Mouse (Mus musculus) MEL (cell line): ENCODE measurements around the gene Arid1b. TPM values are rescaled to one million over a fixed set of nuclear protein-coding genes. Genes with fewer than 3 reads are reported as not detected.

ENCODE experiments used
- DNase-seq: peaks from one replicate; pipeline ENCODE4 v3.0.0; 2011; ENCODE audit warnings: low read depth, low spot score
- H3K27ac ChIP-seq: 2 replicates; pipeline ENCODE4 v1.5.1; 2012; ENCODE audit warnings: low read depth, mild to moderate bottlenecking, control low read depth, low read length, moderate library complexity; ENCODE audit not compliant: control insufficient read depth
- H3K27me3 ChIP-seq, 2 experiments: fragments of 150-350 bp in 1 of 2; sonication (generic) in 1 of 2; 2 replicates each; pipeline ENCODE4 v1.6.1; 2012; ENCODE audit warnings: low read length in 2 of 2, mild to moderate bottlenecking in 2 of 2, improper control_type of control experiment in 1 of 2, moderate library complexity in 1 of 2; ENCODE audit not compliant: insufficient read depth in 2 of 2, control insufficient read depth in 1 of 2
- H3K36me3 ChIP-seq, 2 experiments: 2 replicates each; pipeline ENCODE4 v1.6.1; 2012 to 2014; ENCODE audit warnings: low read length in 2 of 2, improper control_type of control experiment in 1 of 2, inconsistent platforms in 1 of 2, mild to moderate bottlenecking in 1 of 2; ENCODE audit not compliant: insufficient read depth in 2 of 2, control insufficient read depth in 1 of 2
- H3K4me1 ChIP-seq, 2 experiments: fragments of 150-350 bp in 1 of 2; sonication (generic) in 1 of 2; 2 replicates each; pipeline ENCODE4 v1.6.1; 2012; ENCODE audit warnings: low read length in 2 of 2, improper control_type of control experiment in 1 of 2, mild to moderate bottlenecking in 1 of 2; ENCODE audit not compliant: insufficient read depth in 2 of 2, control insufficient read depth in 1 of 2
- H3K4me3 ChIP-seq, 2 experiments: fragments of 150-350 bp in 1 of 2; sonication (generic) in 1 of 2; 2 replicates each; pipeline ENCODE4 v1.5.1; 2012; ENCODE audit warnings: low read depth in 2 of 2, low read length in 2 of 2, mild to moderate bottlenecking in 2 of 2, moderate library complexity in 2 of 2, control low read depth in 1 of 2, improper control_type of control experiment in 1 of 2; ENCODE audit not compliant: control insufficient read depth in 1 of 2, insufficient read depth in 1 of 2
- H3K79me2 ChIP-seq: 2 replicates; pipeline ENCODE4 v1.6.1; 2012; ENCODE audit warnings: mild to moderate bottlenecking, low read length, moderate library complexity; ENCODE audit not compliant: control insufficient read depth, poor library complexity, insufficient read depth
- H3K9ac ChIP-seq: 2 replicates; pipeline ENCODE4 v1.6.1; 2012; ENCODE audit warnings: low read depth, mild to moderate bottlenecking, control low read depth, low read length, moderate library complexity; ENCODE audit not compliant: control insufficient read depth, poor library complexity, severe bottlenecking
- H3K9me3 ChIP-seq: fragments of 150-350 bp; sonication (generic); replicated peaks from 2 replicates; pipeline ENCODE4 v1.6.1; 2012; ENCODE audit warnings: mild to moderate bottlenecking, low read length, improper control_type of control experiment, moderate library complexity; ENCODE audit not compliant: insufficient read depth
- BHLHE40 ChIP-seq: IDR thresholded peaks from 2 replicates; pipeline ENCODE4 v1.6.1; 2012; ENCODE audit warnings: low read depth, mild to moderate bottlenecking, inconsistent platforms, low read length, improper control_type of control experiment, borderline replicate concordance
- CHD1 ChIP-seq: IDR thresholded peaks from 2 replicates; pipeline ENCODE4 v1.6.1; 2012; ENCODE audit warnings: low read depth, mild to moderate bottlenecking, inconsistent platforms, low read length, improper control_type of control experiment
- ETS1 ChIP-seq: IDR thresholded peaks from 2 replicates; pipeline ENCODE4 v1.6.1; 2012; ENCODE audit warnings: low read depth, mild to moderate bottlenecking, inconsistent platforms, low read length, improper control_type of control experiment, moderate library complexity
- GABPA ChIP-seq: IDR thresholded peaks from 2 replicates; pipeline ENCODE4 v1.6.1; 2012; ENCODE audit warnings: low read depth, mild to moderate bottlenecking, inconsistent platforms, low read length, improper control_type of control experiment, moderate library complexity
- GATA1 ChIP-seq: IDR thresholded peaks from 2 replicates; pipeline ENCODE4 v1.6.1; 2011; ENCODE audit warnings: low read depth, low read length, improper control_type of control experiment
- JUND ChIP-seq: IDR thresholded peaks from 2 replicates; pipeline ENCODE4 v1.6.1; 2011; ENCODE audit warnings: low read depth, mild to moderate bottlenecking, improper control_type of control experiment, low read length
- KAT2A ChIP-seq: conservative IDR thresholded peaks from 2 replicates; pipeline ENCODE4 v1.6.1; 2012; ENCODE audit warnings: low read depth, low read length, improper control_type of control experiment, inconsistent platforms
- MAX ChIP-seq: IDR thresholded peaks from 2 replicates; pipeline ENCODE4 v1.6.1; 2011; ENCODE audit warnings: low read length, improper control_type of control experiment
- MAZ ChIP-seq: IDR thresholded peaks from 2 replicates; pipeline ENCODE4 v1.6.1; 2012; ENCODE audit warnings: low read depth, mild to moderate bottlenecking, inconsistent platforms, low read length, improper control_type of control experiment
- NELFE ChIP-seq: IDR thresholded peaks from 2 replicates; pipeline ENCODE4 v1.6.1; 2011; ENCODE audit warnings: low read depth, low read length, improper control_type of control experiment
- NRF1 ChIP-seq: IDR thresholded peaks from 2 replicates; pipeline ENCODE4 v1.6.1; 2014; ENCODE audit warnings: low read depth, mild to moderate bottlenecking, inconsistent platforms, low read length, improper control_type of control experiment, moderate library complexity; ENCODE audit not compliant: poor library complexity, insufficient read depth, severe bottlenecking
- POLR2A ChIP-seq, 2 experiments: IDR thresholded peaks; 2 replicates each; pipeline ENCODE4 v1.6.1; 2011 to 2012; ENCODE audit warnings: low read length in 2 of 2, mild to moderate bottlenecking in 2 of 2, control low read depth in 1 of 2, improper control_type of control experiment in 1 of 2, low read depth in 1 of 2, moderate library complexity in 1 of 2; ENCODE audit not compliant: control insufficient read depth in 1 of 2, insufficient read depth in 1 of 2, poor library complexity in 1 of 2
- RAD21 ChIP-seq: IDR thresholded peaks from 2 replicates; pipeline ENCODE4 v1.6.1; 2011; ENCODE audit warnings: mild to moderate bottlenecking, low read depth, low read length, improper control_type of control experiment
- SIN3A ChIP-seq: IDR thresholded peaks from 2 replicates; pipeline ENCODE4 v1.6.1; 2012; ENCODE audit warnings: low read length, improper control_type of control experiment, inconsistent platforms
- TAL1 ChIP-seq: IDR thresholded peaks from 2 replicates; pipeline ENCODE4 v1.6.1; 2012; ENCODE audit warnings: mild to moderate bottlenecking, inconsistent platforms, low read length, moderate library complexity, mixed read lengths
- TBP ChIP-seq: IDR thresholded peaks from 2 replicates; pipeline ENCODE4 v1.8.0; 2011; ENCODE audit warnings: low read depth, low read length, improper control_type of control experiment
- USF1 ChIP-seq: IDR thresholded peaks from 2 replicates; pipeline ENCODE4 v1.6.1; 2014; ENCODE audit warnings: low read depth, mild to moderate bottlenecking, inconsistent platforms, low read length, improper control_type of control experiment, moderate library complexity
- USF2 ChIP-seq, 2 experiments: IDR thresholded peaks; 2 replicates each; pipeline ENCODE4 v1.6.1; 2011 to 2012; ENCODE audit warnings: improper control_type of control experiment in 2 of 2, low read length in 2 of 2, borderline replicate concordance in 1 of 2, inconsistent platforms in 1 of 2, low read depth in 1 of 2, mild to moderate bottlenecking in 1 of 2; ENCODE audit not compliant: insufficient read depth in 1 of 2
- ZC3H11A ChIP-seq: IDR thresholded peaks from 2 replicates; pipeline ENCODE4 v1.6.1; 2012; ENCODE audit warnings: low read depth, mild to moderate bottlenecking, inconsistent platforms, low read length, improper control_type of control experiment
- ZKSCAN1 ChIP-seq: IDR thresholded peaks from 2 replicates; pipeline ENCODE4 v1.6.1; 2012; ENCODE audit warnings: low read depth, mild to moderate bottlenecking, inconsistent platforms, low read length, improper control_type of control experiment, moderate library complexity
- ZNF384 ChIP-seq: IDR thresholded peaks from 2 replicates; pipeline ENCODE4 v1.6.1; 2012; ENCODE audit warnings: low read depth, mild to moderate bottlenecking, inconsistent platforms, low read length, improper control_type of control experiment
- polyA plus RNA-seq, 2 experiments: library from polyadenylated mRNA; stranded (reverse) in 1 of 2; unstranded in 1 of 2; fragments of >175 nt in 1 of 2; fragments of >200 nt in 1 of 2; gene quantifications; 2 replicates each; pipeline versions ENCODE4 v1.2.1 to v1.2.4; 2012; ENCODE audit warnings: low replicate concordance in 2 of 2, low read depth in 1 of 2; ENCODE audit not compliant: insufficient read length in 2 of 2, insufficient read depth in 1 of 2, missing spikeins in 1 of 2
- total RNA-seq: library from RNA; depleted of rRNA; stranded (reverse); fragments of 300-350 nt; gene quantifications from 2 replicates; pipeline ENCODE4 v1.2.3, GENCODE M21; 2012

Arid1b gene
- total and polyA plus RNA-seq, 3 experiments, result 13.4 to 17.4 TPM; not detected in 1

DNA sequence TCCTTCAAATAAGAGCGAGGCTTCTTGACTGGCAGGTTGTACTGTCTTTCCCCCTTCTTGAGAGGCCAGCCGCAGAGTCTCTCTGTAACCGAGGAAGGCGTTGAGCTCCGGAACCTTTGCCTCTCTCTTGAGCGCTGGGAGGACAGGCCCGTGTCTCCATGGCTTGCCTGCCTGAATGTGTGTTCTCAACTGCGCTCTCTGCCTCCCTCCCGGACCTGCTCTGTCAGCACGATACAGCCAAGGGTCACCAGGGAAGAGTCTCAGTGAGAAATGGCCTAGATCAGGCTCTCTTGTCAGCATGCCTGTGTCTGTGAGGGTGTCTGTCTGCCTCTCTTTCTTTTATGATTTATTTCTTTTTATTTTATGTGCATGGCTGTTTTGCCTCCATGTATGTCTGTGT, 29.6 kb downstream of the Arid1b start:
- Histone ChIP-seq H3K27me3 (no peaks in the 10 kb centered on the region), H3K9ac (no peak overlapping the region), H3K27ac (no peak overlapping the region), H3K4me1 (no peaks in the 10 kb centered on the region), H3K36me3 (no peaks in the 10 kb centered on the region), H3K4me3 (no peak overlapping the region), H3K79me2 (peaks cover 20% of the 10 kb centered on the region), H3K9me3 (no peaks in the 10 kb centered on the region)
- no peak for DNase-seq
- TF ChIP-seq POLR2A (IDR thresholded peaks at IDR 0.05; ENCODE audit: control insufficient read depth in 1 of 2, insufficient read depth in 1 of 2, low read depth in 1 of 2, low read length in 2 of 2, poor library complexity in 1 of 2) (no peak), USF1 (no peak), MAZ (no peak), BHLHE40 (no peak), ZNF384 (no peak), ZC3H11A (no peak), SIN3A (no peak), GABPA (no peak), USF2 (IDR thresholded peaks at IDR 0.05; ENCODE audit: borderline replicate concordance in 1 of 2, insufficient read depth in 1 of 2, low read depth in 1 of 2, low read length in 2 of 2) (no peak), CHD1 (no peak), ZKSCAN1 (no peak), NELFE (no peak), TAL1 (no peak), ETS1 (no peak), MAX (no peak), JUND (no peak), KAT2A (no peak), NRF1 (no peak)

DNA sequence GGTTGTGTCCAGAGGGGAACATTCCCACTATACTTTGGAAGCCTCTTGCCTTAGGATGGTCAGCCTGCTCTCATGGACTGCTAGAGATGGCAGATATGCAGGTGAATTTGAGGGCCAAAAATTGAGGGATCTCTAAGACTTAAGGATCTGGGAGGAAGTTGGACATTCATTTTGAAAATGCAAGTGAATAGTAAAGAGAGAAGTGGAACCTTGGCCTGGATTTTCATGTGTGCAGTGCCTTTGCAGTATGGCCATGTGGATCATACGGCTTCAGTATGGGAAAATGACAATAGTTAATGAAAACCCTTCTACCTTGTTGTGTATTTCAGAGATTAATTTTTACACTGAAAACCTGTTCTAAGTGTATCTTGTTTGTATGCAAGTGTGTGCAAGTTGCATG, 31.3 kb downstream of the Arid1b start:
- H3K36me3 ChIP-seq, result no peaks in the 10 kb centered on the region
- H3K27ac ChIP-seq, result no peak overlapping the region
- peaks cover 28% of the 10 kb centered on the region for H3K79me2 ChIP-seq
- no peak for TF ChIP-seq POLR2A (IDR thresholded peaks at IDR 0.05; ENCODE audit: control insufficient read depth in 1 of 2, insufficient read depth in 1 of 2, low read depth in 1 of 2, low read length in 2 of 2, poor library complexity in 1 of 2)
- TF ChIP-seq TBP, result no peak
- TF ChIP-seq GATA1, result no peak
- no peak for TF ChIP-seq SIN3A
- TF ChIP-seq ZKSCAN1, result no peak
- no peak for TF ChIP-seq RAD21
- no peak for TF ChIP-seq CHD1
- TF ChIP-seq, all 39 proteins: peak for 0
- no peaks in the 10 kb centered on the region for H3K27me3 ChIP-seq
- H3K9ac ChIP-seq, result no peak overlapping the region
- H3K4me3 ChIP-seq, result no peak overlapping the region
- no peaks in the 10 kb centered on the region for H3K9me3 ChIP-seq
- no peak for DNase-seq
- no peaks in the 10 kb centered on the region for H3K4me1 ChIP-seq
